Mouse (Mus musculus) limb, embryonic 10.5 days (tissue): ENCODE results near the gene Lyg2. TPM values are rescaled to one million over a fixed set of nuclear protein-coding genes. Genes with fewer than 3 reads are reported as not detected.

Experiments
- polyA plus RNA-seq: library from polyadenylated mRNA; unstranded; fragments of >200 nt; fragmentation: Nextera tagmentation; extraction: Ambion mirVana; gene quantifications from 2 replicates; pipeline ENCODE4 v1.2.1, GENCODE M21; 2016

Lyg2 gene
- polyA plus RNA-seq, 1 experiment from 2014 or later, result 0.10 TPM

Other genes with a start within 250 kb of the Lyg2 start
- 0.66 and 1.2 TPM in 2 replicates for gene 2010300C02Rik, start 196.4 kb downstream of the Lyg2 start, polyA plus RNA-seq
- gene Tsga10, start 50.1 kb downstream of the Lyg2 start, polyA plus RNA-seq, result 6.9 and 7.1 TPM in 2 replicates
- 6.2 and 8.1 TPM in 2 replicates for gene Lipt1, start 44.8 kb downstream of the Lyg2 start, polyA plus RNA-seq
- gene Mitd1, start 26.1 kb downstream of the Lyg2 start, polyA plus RNA-seq, result 22.4 and 22.7 TPM in 2 replicates
- gene Mrpl30, start 26.0 kb downstream of the Lyg2 start, polyA plus RNA-seq, result 263 and 266 TPM in 2 replicates
- gene Lyg1, start 41.3 kb upstream of the Lyg2 start, polyA plus RNA-seq, result not detected in 2 replicates
- 130 and 135 TPM in 2 replicates for gene Txndc9, start 81.4 kb upstream of the Lyg2 start, polyA plus RNA-seq
- 24.5 and 27.2 TPM in 2 replicates for gene Eif5b, start 81.5 kb upstream of the Lyg2 start, polyA plus RNA-seq
- gene Rev1, start 213.3 kb upstream of the Lyg2 start, polyA plus RNA-seq, result 34.9 and 39.0 TPM in 2 replicates